Mouse (Mus musculus) midbrain, embryonic 15.5 days (tissue): ENCODE measurements at regions not wholly inside any gene's neighbourhood (a gene's known extent, or its start where the extent isn't known, plus 50 kb on each side); places are given as distances from the start of the nearest gene placed in this dataset.

Experiments
- ATAC-seq: fragments of 200-750 bp; cut with Nextera tagmentation; replicated peaks from 2 replicates; pipeline ENCODE4 v1.8.0; 2017; ENCODE audit warnings: moderate TSS enrichment
- H3K27ac ChIP-seq: fragments of 300-500 bp; sonication (generic); 2 replicates; pipeline ENCODE4 v1.5.1; 2015; ENCODE audit warnings: mild to moderate bottlenecking, inconsistent platforms
- H3K27me3 ChIP-seq: fragments of 300-500 bp; sonication (generic); replicated peaks from 2 replicates; pipeline ENCODE4 v1.6.1; 2015; ENCODE audit warnings: inconsistent platforms
- H3K36me3 ChIP-seq: fragments of 300-500 bp; sonication (generic); replicated peaks from 2 replicates; pipeline ENCODE4 v1.6.1; 2015; ENCODE audit warnings: inconsistent platforms
- H3K4me1 ChIP-seq: fragments of 300-500 bp; sonication (generic); 2 replicates; pipeline ENCODE4 v1.6.1; 2015; ENCODE audit warnings: inconsistent platforms
- H3K4me2 ChIP-seq: fragments of 300-500 bp; sonication (generic); 2 replicates; pipeline ENCODE4 v1.6.1; 2015; ENCODE audit warnings: inconsistent platforms, mild to moderate bottlenecking, moderate library complexity
- H3K4me3 ChIP-seq: fragments of 300-500 bp; sonication (generic); 2 replicates; pipeline ENCODE4 v1.5.1; 2015; ENCODE audit warnings: mild to moderate bottlenecking, inconsistent platforms
- H3K9ac ChIP-seq: fragments of 300-500 bp; sonication (generic); 2 replicates; pipeline ENCODE4 v1.6.1; 2015; ENCODE audit warnings: mild to moderate bottlenecking, inconsistent platforms
- H3K9me3 ChIP-seq: fragments of 300-500 bp; sonication (generic); 2 replicates; pipeline ENCODE4 v1.6.1; 2016; ENCODE audit warnings: inconsistent platforms
- WGBS: fragments of 180-500 bp; shearing (Covaris S2); methylation state at CpG from one replicate; pipeline ENCODE4 v1.1.7; 2015; ENCODE audit warnings: mixed read lengths; 5-methylcytosine and 5-hydroxymethylcytosine counted together

- Histone ChIP-seq H3K9ac (no peak overlapping the region), H3K36me3 (0 out of 2 replicates have a peak, but pooled peaks cover 4% of the 10 kb centered on the region), H3K4me3 (no peak overlapping the region), H3K27me3 (no peaks in the 10 kb centered on the region), H3K27ac (peak overlapping the region; percentile 75), H3K9me3 (peaks cover 4% of the 10 kb centered on the region), H3K4me1 (peaks cover 33% of the 10 kb centered on the region), H3K4me2 (no peak overlapping the region)
- 24% methylated on average over 7 of the region's 7 CpGs for WGBS
- ATAC-seq, result 0 out of 2 replicates have a peak, but pooled peaks have one; percentile 9
Measured at GRCm38 (mm10) chr7:73206922-73207811, 168.1 kb upstream of the Rgma start.

- peak; percentile 32 for ATAC-seq
- H3K4me2 ChIP-seq, result no peak overlapping the region; the same call in 1 of the 2 replicates
- WGBS, result 33% methylated on average over 4 of the region's 4 CpGs
Measured at GRCm38 (mm10) chr7:73208479-73208816, 166.9 kb upstream of the Rgma start.

GRCm38 (mm10) chr7:73208817-73209602, 166.3 kb upstream of the Rgma start:
- H3K4me2 ChIP-seq, result no peak overlapping the region; the same call in 1 of the 2 replicates

More at GRCm38 (mm10) chr7:73208479-73208816, 166.9 kb upstream of the Rgma start:
- H3K4me1 ChIP-seq, result peaks cover 33% of the 10 kb centered on the region
- no peaks in the 10 kb centered on the region for H3K27me3 ChIP-seq
- 0 out of 2 replicates have a peak, but pooled peaks cover 4% of the 10 kb centered on the region for H3K36me3 ChIP-seq
- peak overlapping the region; percentile 75 for H3K27ac ChIP-seq
- peaks cover 4% of the 10 kb centered on the region for H3K9me3 ChIP-seq
- no peak overlapping the region for H3K9ac ChIP-seq
- no peak overlapping the region for H3K4me3 ChIP-seq

GRCm38 (mm10) chr7:73210078-73210477, 165.2 kb upstream of the Rgma start:
- 63% methylated on average over 7 of the region's 7 CpGs for WGBS
- H3K9ac ChIP-seq, result no peak overlapping the region
- H3K4me3 ChIP-seq, result no peak overlapping the region
- H3K4me1 ChIP-seq, result peaks cover 33% of the 10 kb centered on the region
- peak overlapping the region; percentile 75 for H3K27ac ChIP-seq
- H3K4me2 ChIP-seq, result no peak overlapping the region
- no peaks in the 10 kb centered on the region for H3K36me3 ChIP-seq
- no peaks in the 10 kb centered on the region for H3K27me3 ChIP-seq
- H3K9me3 ChIP-seq, result no peaks in the 10 kb centered on the region
- no peak for ATAC-seq

More at GRCm38 (mm10) chr7:73208817-73209602, 166.3 kb upstream of the Rgma start:
- Histone ChIP-seq H3K27ac (peak overlapping the region; percentile 75), H3K36me3 (0 out of 2 replicates have a peak, but pooled peaks cover 4% of the 10 kb centered on the region), H3K4me3 (no peak overlapping the region), H3K27me3 (no peaks in the 10 kb centered on the region), H3K9me3 (peaks cover 4% of the 10 kb centered on the region), H3K9ac (no peak overlapping the region), H3K4me1 (peaks cover 33% of the 10 kb centered on the region)
- 6% methylated on average over 16 of the region's 18 CpGs for WGBS
- peak; percentile 83 for ATAC-seq

- peak; percentile 85 for ATAC-seq
- Histone ChIP-seq H3K4me2 (no peak overlapping the region), H3K4me3 (no peak overlapping the region), H3K36me3 (no peaks in the 10 kb centered on the region), H3K4me1 (peaks cover 9% of the 10 kb centered on the region), H3K27me3 (no peaks in the 10 kb centered on the region), H3K27ac (peak overlapping the region; percentile 68), H3K9ac (no peak overlapping the region), H3K9me3 (no peaks in the 10 kb centered on the region)
- 10% methylated on average over 4 of the region's 4 CpGs for WGBS
Measured at GRCm38 (mm10) chr7:73222237-73222915, 152.9 kb upstream of the Rgma start.

GRCm38 (mm10) chr7:73222929-73223512, 152.3 kb upstream of the Rgma start:
- Histone ChIP-seq H3K27ac (peak overlapping the region; percentile 68), H3K4me2 (no peak overlapping the region), H3K9me3 (no peaks in the 10 kb centered on the region), H3K4me1 (peaks cover 9% of the 10 kb centered on the region), H3K27me3 (no peaks in the 10 kb centered on the region), H3K9ac (no peak overlapping the region), H3K36me3 (no peaks in the 10 kb centered on the region), H3K4me3 (no peak overlapping the region)
- peak; percentile 75 for ATAC-seq
- 16% methylated on average over 2 of the region's 2 CpGs for WGBS

- ATAC-seq, result no peak
- Histone ChIP-seq H3K9ac (no peak overlapping the region), H3K36me3 (no peaks in the 10 kb centered on the region), H3K27ac (no peak overlapping the region), H3K27me3 (no peaks in the 10 kb centered on the region), H3K4me1 (no peaks in the 10 kb centered on the region), H3K4me2 (no peak overlapping the region), H3K4me3 (no peak overlapping the region), H3K9me3 (no peaks in the 10 kb centered on the region)
- WGBS, result 86% methylated on average over 8 of the region's 8 CpGs
Measured at GRCm38 (mm10) chr7:73233539-73234158, 141.7 kb upstream of the Rgma start.

- H3K4me1 ChIP-seq, result no peaks in the 10 kb centered on the region
- no peak overlapping the region for H3K9ac ChIP-seq
- no peaks in the 10 kb centered on the region for H3K36me3 ChIP-seq
- H3K4me3 ChIP-seq, result no peak overlapping the region
- no peaks in the 10 kb centered on the region for H3K27me3 ChIP-seq
- WGBS, result 26% methylated on average over 4 of the region's 4 CpGs
- H3K9me3 ChIP-seq, result no peaks in the 10 kb centered on the region
- H3K4me2 ChIP-seq, result no peak overlapping the region
- no peak overlapping the region for H3K27ac ChIP-seq
- no peak for ATAC-seq
Measured at GRCm38 (mm10) chr7:73238486-73238885, 136.8 kb upstream of the Rgma start.

GRCm38 (mm10) chr7:73243591-73244355, 131.5 kb upstream of the Rgma start:
- no peak for ATAC-seq
- no peak overlapping the region for H3K9ac ChIP-seq
- no peak overlapping the region for H3K4me3 ChIP-seq
- H3K9me3 ChIP-seq, result no peaks in the 10 kb centered on the region
- no peaks in the 10 kb centered on the region for H3K4me1 ChIP-seq
- no peaks in the 10 kb centered on the region for H3K36me3 ChIP-seq
- no peak overlapping the region for H3K4me2 ChIP-seq
- 29% methylated on average over 9 of the region's 9 CpGs for WGBS
- no peaks in the 10 kb centered on the region for H3K27me3 ChIP-seq
- no peak overlapping the region for H3K27ac ChIP-seq

GRCm38 (mm10) chr7:73245431-73245830, 129.9 kb upstream of the Rgma start:
- 97% methylated on average over 2 of the region's 2 CpGs for WGBS
- no peak for ATAC-seq

GRCm38 (mm10) chr7:73250593-73250992, 124.7 kb upstream of the Rgma start:
- no peak overlapping the region for H3K4me3 ChIP-seq
- H3K4me2 ChIP-seq, result no peak overlapping the region
- no peak overlapping the region for H3K9ac ChIP-seq
- 55% methylated on average over 8 of the region's 8 CpGs for WGBS
- no peaks in the 10 kb centered on the region for H3K9me3 ChIP-seq
- no peaks in the 10 kb centered on the region for H3K36me3 ChIP-seq
- H3K27ac ChIP-seq, result no peak overlapping the region
- H3K4me1 ChIP-seq, result 0 out of 2 replicates have a peak, but pooled peaks cover 2% of the 10 kb centered on the region
- no peaks in the 10 kb centered on the region for H3K27me3 ChIP-seq
- no peak for ATAC-seq

More at GRCm38 (mm10) chr7:73245431-73245830, 129.9 kb upstream of the Rgma start:
- Histone ChIP-seq H3K4me3 (no peak overlapping the region), H3K36me3 (no peaks in the 10 kb centered on the region), H3K9me3 (no peaks in the 10 kb centered on the region), H3K9ac (no peak overlapping the region), H3K27me3 (no peaks in the 10 kb centered on the region), H3K4me2 (no peak overlapping the region), H3K27ac (no peak overlapping the region), H3K4me1 (no peaks in the 10 kb centered on the region)
